Mouse (Mus musculus) midbrain, embryonic 11.5 days (tissue): ENCODE data around the gene Mymk. TPM values are rescaled to one million over a fixed set of nuclear protein-coding genes. Genes with fewer than 3 reads are reported as not detected.

ENCODE experiments used
- ATAC-seq: fragments of 200-750 bp; cut with Nextera tagmentation; 2 replicates; pipeline ENCODE4 v1.8.0; 2017; ENCODE audit warnings: moderate TSS enrichment, moderate library complexity; ENCODE audit not compliant: low FRiP score
- DNase-seq: peaks from one replicate; pipeline ENCODE4 v3.0.0; 2015; ENCODE audit warnings: low spot score; ENCODE audit errors: missing footprints
- H3K27ac ChIP-seq: fragments of 300-500 bp; sonication (generic); 2 replicates; pipeline ENCODE4 v1.5.1; 2014; ENCODE audit warnings: low read depth, low read length
- H3K27me3 ChIP-seq: fragments of 300-500 bp; sonication (generic); 2 replicates; pipeline ENCODE4 v1.6.1; 2014; ENCODE audit warnings: mild to moderate bottlenecking, low read length, moderate library complexity, mixed read lengths; ENCODE audit not compliant: control insufficient read depth, insufficient read depth
- H3K36me3 ChIP-seq: fragments of 300-500 bp; sonication (generic); 2 replicates; pipeline ENCODE4 v1.6.1; 2014; ENCODE audit warnings: mild to moderate bottlenecking, low read length, moderate library complexity, mixed read lengths; ENCODE audit not compliant: control insufficient read depth, insufficient read depth
- H3K4me1 ChIP-seq: fragments of 300-500 bp; sonication (generic); 2 replicates; pipeline ENCODE4 v1.6.1; 2014; ENCODE audit warnings: low read length; ENCODE audit not compliant: control insufficient read depth, insufficient read depth
- H3K4me2 ChIP-seq: fragments of 300-500 bp; sonication (generic); 2 replicates; pipeline ENCODE4 v1.6.1; 2014; ENCODE audit warnings: mild to moderate bottlenecking, moderate library complexity
- H3K4me3 ChIP-seq: fragments of 300-500 bp; sonication (generic); 2 replicates; pipeline ENCODE4 v1.5.1; 2014; ENCODE audit warnings: low read depth, low read length
- H3K9ac ChIP-seq: fragments of 300-500 bp; sonication (generic); 2 replicates; pipeline ENCODE4 v1.6.1; 2014; ENCODE audit warnings: low read length
- H3K9me3 ChIP-seq: fragments of 300-500 bp; sonication (generic); 2 replicates; pipeline ENCODE4 v1.6.1; 2016; ENCODE audit warnings: low read length; ENCODE audit not compliant: control insufficient read depth
- WGBS: fragments of 180-500 bp; shearing (Covaris S2); extraction: QIAGEN DNeasy Blood & Tissue Kit; methylation state at CpG from one replicate; pipeline ENCODE4 v1.1.7; 2014; 5-methylcytosine and 5-hydroxymethylcytosine counted together
- polyA plus RNA-seq: library from polyadenylated mRNA; unstranded; fragments of >200 nt; fragmentation: Nextera tagmentation; extraction: Ambion mirVana; gene quantifications from 2 replicates; pipeline ENCODE4 v1.2.1, GENCODE M21; 2014

Mymk gene
- polyA plus RNA-seq, 1 experiment from 2014 or later: not detected

DNA sequence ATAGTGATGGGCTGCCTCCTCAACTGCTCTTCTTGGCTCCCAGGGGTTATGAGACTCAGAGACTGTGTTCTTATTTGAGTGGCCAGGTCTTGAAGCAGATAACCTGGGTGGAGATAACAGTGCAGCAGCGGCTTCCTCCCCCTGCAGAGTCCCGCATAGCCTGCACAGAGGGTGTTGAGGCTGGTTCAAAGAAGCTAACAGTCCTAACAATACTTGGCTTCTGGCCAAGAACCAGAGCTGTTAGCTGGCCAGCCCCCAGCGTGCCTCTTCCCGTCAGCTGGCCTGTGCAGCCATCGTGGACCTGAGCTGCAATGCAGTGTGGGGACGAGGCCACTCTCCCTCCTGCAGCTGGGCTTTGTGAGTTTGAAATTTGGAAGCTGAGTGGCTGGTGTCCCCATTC, 25.8 kb upstream of the Mymk start:
- Histone ChIP-seq H3K27ac (no peak overlapping the region), H3K4me1 (0 out of 2 replicates have a peak, but pooled peaks cover 3% of the 10 kb centered on the region)
- DNase-seq: no peak

DNA sequence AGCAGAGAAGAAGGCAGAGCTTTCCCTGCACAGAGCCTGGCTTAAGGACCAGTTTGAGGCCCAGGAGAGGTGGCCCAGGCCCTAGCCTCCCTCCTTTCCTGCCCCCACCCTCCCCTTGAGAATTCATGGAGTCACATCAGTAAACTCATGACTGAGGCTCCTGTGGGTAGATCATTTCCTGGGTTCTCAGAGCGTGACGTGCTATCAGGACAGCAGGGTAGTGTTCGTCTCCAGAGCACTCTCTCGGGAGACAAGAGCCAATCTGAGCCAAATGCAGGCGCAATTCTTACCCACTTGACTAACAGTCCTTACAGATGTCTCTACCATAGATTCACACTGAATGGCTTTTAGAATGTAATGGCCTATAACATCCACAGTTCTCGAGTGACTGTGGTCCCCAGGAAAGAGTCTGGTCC, 25.3 kb upstream of the Mymk start:
- no peak for DNase-seq
- Histone ChIP-seq H3K4me3 (no peak overlapping the region), H3K36me3 (no peaks in the 10 kb centered on the region), H3K9me3 (no peaks in the 10 kb centered on the region), H3K4me2 (no peak overlapping the region), H3K9ac (no peak overlapping the region), H3K27ac (no peak overlapping the region), H3K27me3 (no peaks in the 10 kb centered on the region), H3K4me1 (0 out of 2 replicates have a peak, but pooled peaks cover 3% of the 10 kb centered on the region)
- no peak for ATAC-seq
- 63% methylated on average over 6 of the region's 6 CpGs for WGBS

More for the DNA sequence above, 25.8 kb upstream of the Mymk start:
- H3K4me2 ChIP-seq: no peak overlapping the region
- H3K27me3 ChIP-seq: no peaks in the 10 kb centered on the region
- H3K36me3 ChIP-seq: no peaks in the 10 kb centered on the region
- 46% methylated on average over 6 of the region's 6 CpGs for WGBS
- H3K9ac ChIP-seq: no peak overlapping the region
- H3K9me3 ChIP-seq: no peaks in the 10 kb centered on the region
- ATAC-seq: no peak
- H3K4me3 ChIP-seq: no peak overlapping the region

DNA sequence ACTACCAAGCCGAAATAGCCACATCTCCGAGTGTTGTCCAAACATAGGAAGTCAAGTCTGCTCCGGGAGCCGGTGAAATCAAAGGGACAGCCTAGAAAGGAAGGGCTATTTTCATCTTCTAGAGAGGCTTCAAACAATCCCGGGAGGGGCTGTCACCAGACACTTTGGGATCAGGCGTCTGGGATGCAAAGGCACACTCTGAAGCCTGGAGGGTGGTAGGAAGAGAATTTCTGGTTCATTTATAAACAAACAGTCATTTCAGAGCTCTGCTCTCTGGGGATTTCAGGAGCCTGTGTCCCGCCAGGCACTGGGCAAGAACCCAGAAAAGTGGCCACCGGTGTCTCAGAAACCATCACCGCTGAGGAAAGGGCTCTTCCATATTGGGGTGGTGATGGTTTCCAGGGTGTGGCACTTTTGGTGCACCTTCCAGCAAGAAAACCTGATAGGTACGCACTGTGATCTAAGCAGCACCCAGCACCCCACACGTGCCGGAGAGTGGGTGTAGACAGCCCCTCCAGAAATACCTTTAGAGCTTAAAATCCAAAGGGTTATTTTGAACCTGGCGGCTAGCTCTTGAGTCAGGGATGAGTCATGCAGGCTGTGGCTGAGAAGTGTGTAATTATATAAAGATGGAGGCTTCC, 24.5 kb upstream of the Mymk start:
- DNase-seq: no peak
- H3K9ac ChIP-seq: no peak overlapping the region
- WGBS: 83% methylated on average over 13 of the region's 13 CpGs
- H3K36me3 ChIP-seq: no peaks in the 10 kb centered on the region
- H3K27ac ChIP-seq: no peak overlapping the region
- no peak overlapping the region for H3K4me2 ChIP-seq
- H3K4me3 ChIP-seq: no peak overlapping the region
- H3K9me3 ChIP-seq: no peaks in the 10 kb centered on the region
- 0 out of 2 replicates have a peak, but pooled peaks cover 3% of the 10 kb centered on the region for H3K4me1 ChIP-seq
- no peak for ATAC-seq
- H3K27me3 ChIP-seq: no peaks in the 10 kb centered on the region

DNA sequence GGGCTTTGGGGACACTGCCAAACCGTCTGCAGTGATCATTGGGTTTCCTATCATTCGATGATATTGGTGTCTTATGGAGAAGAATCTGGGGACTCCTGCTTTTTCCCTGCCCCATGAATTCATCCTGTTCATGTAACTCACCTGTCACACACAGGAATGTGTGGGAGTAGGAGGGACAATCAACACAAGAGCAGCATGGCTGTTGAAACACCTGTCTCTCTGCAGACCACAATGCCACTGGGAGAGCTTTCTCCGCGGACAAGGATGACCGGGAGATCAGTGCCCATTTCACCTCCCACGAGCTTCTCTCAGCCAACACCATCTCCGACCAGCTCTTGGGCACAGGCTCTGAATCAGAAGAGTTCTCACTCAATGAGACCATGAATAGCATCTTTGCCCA, 23.2 kb upstream of the Mymk start:
- Histone ChIP-seq H3K9me3 (no peaks in the 10 kb centered on the region), H3K27ac (no peak overlapping the region), H3K36me3 (no peaks in the 10 kb centered on the region), H3K9ac (no peak overlapping the region), H3K4me2 (no peak overlapping the region), H3K27me3 (no peaks in the 10 kb centered on the region), H3K4me3 (no peak overlapping the region), H3K4me1 (0 out of 2 replicates have a peak, but pooled peaks cover 3% of the 10 kb centered on the region)
- DNase-seq: no peak
- WGBS: 90% methylated on average over 7 of the region's 7 CpGs
- no peak for ATAC-seq

DNA sequence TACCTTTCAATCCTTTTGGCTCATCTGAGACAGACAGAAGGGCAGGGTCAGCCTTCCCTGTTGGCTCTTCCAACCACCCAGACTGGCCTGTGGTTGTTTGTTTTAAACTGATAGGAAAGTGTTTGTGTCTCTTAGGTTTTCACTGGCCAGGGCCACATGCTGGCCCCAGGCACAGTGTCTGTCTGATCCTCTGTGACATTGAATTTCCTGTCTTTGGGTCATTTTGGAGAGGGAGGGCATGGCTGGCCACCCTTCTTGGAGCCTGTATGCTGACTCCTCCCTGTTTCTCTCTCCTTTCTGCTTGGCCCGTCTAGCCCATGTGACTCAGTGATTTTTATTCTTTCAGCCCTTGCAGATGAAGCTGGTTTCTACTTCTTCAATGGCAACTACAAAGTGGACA, 17.3 kb upstream of the Mymk start:
- Histone ChIP-seq H3K4me3 (no peak overlapping the region), H3K4me1 (no peaks in the 10 kb centered on the region), H3K27ac (no peak overlapping the region), H3K36me3 (no peaks in the 10 kb centered on the region), H3K27me3 (no peaks in the 10 kb centered on the region), H3K9ac (no peak overlapping the region), H3K4me2 (no peak overlapping the region), H3K9me3 (no peaks in the 10 kb centered on the region)
- ATAC-seq (no peak), DNase-seq (no peak)
- WGBS: 91% methylated on average over 1 of the region's 1 CpGs

DNA sequence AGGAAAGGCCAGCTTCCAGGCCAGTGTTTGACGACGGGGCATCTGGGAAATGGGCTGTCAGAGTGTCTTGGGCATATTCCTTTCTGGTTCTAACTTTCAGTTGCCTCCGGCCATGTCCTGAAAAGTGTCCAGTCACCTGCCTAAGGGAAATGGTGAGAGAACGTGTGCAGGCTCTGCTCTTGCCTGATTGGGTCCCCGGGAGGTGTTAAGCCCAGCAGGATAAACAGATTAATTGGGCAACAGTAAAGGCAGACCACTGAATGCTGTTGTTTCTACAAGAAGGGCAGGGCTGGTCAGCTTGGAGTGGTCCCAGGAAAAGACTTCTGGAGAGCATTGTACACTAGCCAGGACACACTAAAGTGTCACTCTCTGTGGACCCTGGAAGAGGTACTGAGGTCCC, 16.7 kb upstream of the Mymk start:
- ATAC-seq: no peak
- Histone ChIP-seq H3K27ac (no peak overlapping the region), H3K4me3 (no peak overlapping the region), H3K27me3 (no peaks in the 10 kb centered on the region), H3K36me3 (no peaks in the 10 kb centered on the region), H3K9me3 (no peaks in the 10 kb centered on the region), H3K4me2 (no peak overlapping the region), H3K9ac (no peak overlapping the region), H3K4me1 (no peaks in the 10 kb centered on the region)
- DNase-seq: no peak
- 77% methylated on average over 5 of the region's 5 CpGs for whole genome bisulfite sequencing

DNA sequence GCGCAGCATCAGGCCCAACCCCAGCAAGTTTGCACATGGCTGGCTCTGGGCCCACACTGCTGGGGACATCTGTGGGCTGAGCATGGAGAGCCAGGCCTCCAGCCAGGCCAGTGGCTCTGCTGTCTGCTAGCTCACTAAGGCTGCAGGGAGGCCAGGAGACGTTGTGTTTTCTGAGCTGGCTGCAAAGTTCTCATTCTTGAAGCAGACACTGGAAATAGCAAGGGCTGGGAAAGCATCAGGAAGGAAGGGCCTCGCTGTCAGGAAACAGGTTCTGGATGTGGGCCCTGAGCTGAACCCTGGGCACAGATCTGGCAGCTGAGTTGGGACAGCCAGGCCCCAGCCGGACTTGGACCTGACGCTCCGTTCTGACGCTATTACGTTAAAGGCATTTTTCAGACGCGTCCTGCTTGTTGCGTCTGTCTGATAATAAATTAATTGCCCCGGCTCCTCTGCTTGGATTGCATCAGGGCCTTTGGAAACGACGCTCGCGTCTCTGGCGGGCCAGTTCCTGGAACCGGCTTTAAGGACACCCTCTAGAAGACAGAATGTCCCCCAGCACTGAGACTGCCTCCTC, 16.2 kb upstream of the Mymk start:
- WGBS: 80% methylated on average over 18 of the region's 18 CpGs
- no peaks in the 10 kb centered on the region for H3K27me3 ChIP-seq
- H3K36me3 ChIP-seq: no peaks in the 10 kb centered on the region
- H3K9ac ChIP-seq: no peak overlapping the region
- H3K9me3 ChIP-seq: no peaks in the 10 kb centered on the region
- ATAC-seq (no peak), DNase-seq (no peak)
- H3K27ac ChIP-seq: no peak overlapping the region
- H3K4me3 ChIP-seq: no peak overlapping the region
- H3K4me1 ChIP-seq: no peaks in the 10 kb centered on the region
- no peak overlapping the region for H3K4me2 ChIP-seq

DNA sequence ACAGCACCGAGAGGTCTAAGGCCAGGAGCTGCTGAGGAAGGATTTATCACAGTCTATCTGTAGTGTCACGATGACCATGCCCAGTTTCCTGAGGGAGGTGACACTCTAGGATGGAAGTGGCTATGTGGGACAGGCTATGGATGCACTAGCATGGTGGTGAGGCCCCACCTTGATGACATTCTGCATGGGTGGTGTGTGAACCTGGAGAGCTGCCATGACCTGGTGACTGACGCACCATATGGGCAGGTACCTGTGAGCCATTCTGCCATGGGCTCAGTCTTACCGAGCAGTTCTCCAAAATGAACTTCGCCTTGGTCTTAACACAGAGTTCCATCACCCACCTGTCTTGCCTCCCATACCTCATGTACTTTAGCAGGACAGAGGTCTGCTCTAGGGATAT, 15.6 kb upstream of the Mymk start:
- no peaks in the 10 kb centered on the region for H3K4me1 ChIP-seq
- H3K4me3 ChIP-seq: no peak overlapping the region
- ATAC-seq: no peak
- no peak for DNase-seq
- H3K27ac ChIP-seq: no peak overlapping the region
- H3K9me3 ChIP-seq: no peaks in the 10 kb centered on the region
- H3K27me3 ChIP-seq: no peaks in the 10 kb centered on the region
- 88% methylated on average over 5 of the region's 5 CpGs for WGBS
- no peaks in the 10 kb centered on the region for H3K36me3 ChIP-seq
- H3K9ac ChIP-seq: no peak overlapping the region
- no peak overlapping the region for H3K4me2 ChIP-seq

DNA sequence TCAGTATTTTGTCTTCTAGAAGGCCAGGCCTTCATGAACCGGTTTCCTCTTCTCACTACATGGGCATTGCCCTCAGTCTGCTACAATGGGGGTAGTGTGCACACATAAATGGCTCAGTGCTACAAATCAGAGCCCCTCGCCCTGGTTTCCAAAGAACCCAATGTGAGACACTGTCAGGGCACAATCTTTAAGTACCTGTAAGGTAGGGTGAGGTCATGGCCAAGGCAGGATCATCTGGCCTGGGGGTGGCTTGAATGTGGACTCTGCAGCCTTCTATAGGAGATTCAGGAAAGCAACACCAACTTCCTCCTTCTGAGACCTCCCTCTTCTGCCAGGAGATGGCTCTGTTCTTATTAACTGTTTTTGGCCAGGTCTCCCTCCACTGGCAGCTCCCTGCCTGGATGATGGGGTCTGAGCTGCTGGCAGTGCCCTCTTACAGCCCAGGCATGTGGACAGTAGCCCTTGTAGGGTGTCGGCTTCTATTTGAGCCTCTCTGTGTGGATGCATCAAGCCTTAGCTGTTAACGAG, 14.6 kb upstream of the Mymk start:
- no peak for DNase-seq
- Histone ChIP-seq H3K9me3 (no peaks in the 10 kb centered on the region), H3K36me3 (no peaks in the 10 kb centered on the region), H3K4me2 (no peak overlapping the region), H3K27me3 (no peaks in the 10 kb centered on the region), H3K4me1 (no peaks in the 10 kb centered on the region), H3K9ac (no peak overlapping the region), H3K4me3 (no peak overlapping the region), H3K27ac (no peak overlapping the region)
- whole genome bisulfite sequencing: 87% methylated on average over 4 of the region's 4 CpGs
- no peak for ATAC-seq
